8 mouse cellular contexts compared by ENCODE assay signal in the genomic region with DNA sequence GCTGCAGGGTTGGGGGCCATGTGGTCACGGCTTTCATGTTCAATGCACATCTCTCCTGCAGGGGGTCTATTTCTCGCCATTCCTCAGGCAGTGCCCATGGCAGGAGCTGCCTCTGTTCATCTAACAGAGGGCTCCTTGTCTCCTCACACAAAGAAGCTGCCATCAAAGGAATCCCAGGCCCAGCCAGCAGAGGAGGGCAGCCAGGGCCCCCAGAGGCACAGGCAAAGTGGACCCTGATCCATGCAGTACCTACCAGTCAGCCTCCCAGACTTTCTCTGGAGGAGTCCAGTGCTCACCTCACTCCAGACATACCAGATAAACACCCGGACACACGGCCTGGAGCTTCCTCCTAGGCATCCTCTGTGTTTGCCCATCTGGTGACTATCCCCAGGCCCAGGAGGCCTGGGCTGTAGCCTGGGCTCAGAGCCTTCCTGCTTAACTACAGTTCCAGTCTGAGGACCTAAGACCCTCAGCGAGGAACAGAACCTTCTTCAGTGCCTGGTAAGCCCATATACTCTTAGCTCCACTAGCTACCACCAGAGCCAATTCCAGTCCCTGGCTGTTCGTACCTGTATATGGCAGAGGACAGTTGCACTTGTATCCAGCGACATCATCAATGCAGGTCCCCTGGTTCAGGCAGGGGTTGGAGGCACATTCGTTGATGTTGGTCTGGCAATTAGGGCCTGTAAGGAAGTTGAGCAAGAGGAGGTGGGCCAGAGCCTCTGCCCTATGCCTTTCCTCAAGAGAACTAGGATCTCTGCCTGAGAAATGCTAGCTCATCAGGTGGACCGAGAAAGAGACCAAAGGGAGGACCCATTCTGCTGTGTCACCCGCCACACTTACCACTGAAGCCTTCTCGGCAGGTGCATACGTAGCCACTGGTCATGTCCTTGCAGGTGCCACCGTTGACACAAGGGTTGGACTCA. TPM values are rescaled to one million over a fixed set of nuclear protein-coding genes. Genes with fewer than 3 reads are reported as not detected.
DNase-seq lines count a peak whose midpoint lies in the region; ATAC-seq and TF ChIP-seq lines count a peak whose summit lies in the region.

No protein-coding gene starts in this region.

- peak; percentile 46 for TF ChIP-seq CTCF in midbrain, postnatal 0 days (IDR thresholded peaks at IDR 0.05)

- H3K9ac ChIP-seq in kidney, embryonic 16.5 days (replicated peaks; ENCODE audit: low read length), result no peak overlapping the region
- H3K9ac ChIP-seq in embryonic facial prominence, embryonic 11.5 days (replicated peaks; ENCODE audit: low read length), result 0 out of 2 replicates have a peak overlapping the region, but pooled peaks have one; percentile 9
- H3K9ac ChIP-seq in intestine, embryonic 16.5 days (ENCODE audit: low read depth, low read length), result no peak overlapping the region
- H3K9ac ChIP-seq in midbrain, postnatal 0 days (replicated peaks; ENCODE audit: low read length, poor library complexity, severe bottlenecking), result peak overlapping the region; percentile 24; the same call in 1 of the 2 replicates

- WGBS in kidney, embryonic 16.5 days, result 81% methylated on average over 13 of the region's 13 CpGs
- 73% methylated on average over 13 of the region's 13 CpGs for WGBS in embryonic facial prominence, embryonic 11.5 days
- WGBS in intestine, embryonic 16.5 days, result 72% methylated on average over 13 of the region's 13 CpGs
- WGBS in midbrain, postnatal 0 days, result 63% methylated on average over 13 of the region's 13 CpGs

- no peaks in the 10 kb centered on the region for H3K9me3 ChIP-seq in kidney, embryonic 16.5 days (ENCODE audit: low read length)
- H3K9me3 ChIP-seq in embryonic facial prominence, embryonic 11.5 days (replicated peaks; ENCODE audit: control insufficient read depth, low read length), result no peaks in the 10 kb centered on the region
- no peaks in the 10 kb centered on the region for H3K9me3 ChIP-seq in intestine, embryonic 16.5 days (ENCODE audit: control insufficient read depth, low read length)
- H3K9me3 ChIP-seq in midbrain, postnatal 0 days (ENCODE audit: low read length), result no peaks in the 10 kb centered on the region

- H3K27me3 ChIP-seq in kidney, embryonic 16.5 days (ENCODE audit: insufficient read depth, low read length), result no peaks in the 10 kb centered on the region
- H3K27me3 ChIP-seq in embryonic facial prominence, embryonic 11.5 days (ENCODE audit: control insufficient read depth, insufficient read depth, low read length), result no peaks in the 10 kb centered on the region
- no peaks in the 10 kb centered on the region for H3K27me3 ChIP-seq in intestine, embryonic 16.5 days (replicated peaks; ENCODE audit: control insufficient read depth, insufficient read depth, low read length)
- H3K27me3 ChIP-seq in midbrain, postnatal 0 days (ENCODE audit: insufficient read depth, low read length), result no peaks in the 10 kb centered on the region

- no peak overlapping the region for H3K4me2 ChIP-seq in kidney, embryonic 16.5 days (replicated peaks; ENCODE audit: low read depth, low read length)
- no peak overlapping the region for H3K4me2 ChIP-seq in embryonic facial prominence, embryonic 11.5 days (ENCODE audit: low read depth, low read length)
- H3K4me2 ChIP-seq in intestine, embryonic 16.5 days (ENCODE audit: low read depth, low read length), result no peak overlapping the region
- no peak overlapping the region for H3K4me2 ChIP-seq in midbrain, postnatal 0 days (ENCODE audit: low read depth, low read length, poor library complexity, severe bottlenecking)

- H3K36me3 ChIP-seq in kidney, embryonic 16.5 days (ENCODE audit: insufficient read depth, low read length), result peaks cover 99% of the 10 kb centered on the region
- peaks cover 19% of the 10 kb centered on the region for H3K36me3 ChIP-seq in embryonic facial prominence, embryonic 11.5 days (replicated peaks; ENCODE audit: control insufficient read depth, insufficient read depth, low read depth, low read length)
- peaks cover 46% of the 10 kb centered on the region for H3K36me3 ChIP-seq in intestine, embryonic 16.5 days (ENCODE audit: control insufficient read depth, insufficient read depth, low read length)
- H3K36me3 ChIP-seq in midbrain, postnatal 0 days (ENCODE audit: insufficient read depth, low read length), result peaks cover 9% of the 10 kb centered on the region

- no peak for DNase-seq in kidney, adult 18-20 months
- DNase-seq in embryonic facial prominence, embryonic 11.5 days (ENCODE audit: low spot score), result no peak
- peak; percentile 82 for DNase-seq in midbrain, postnatal 0 days (ENCODE audit: low spot score)
- DNase-seq in spleen, postnatal 14 days (ENCODE audit: low spot score in 2 of 2), result no peak
- DNase-seq in cerebellum, postnatal 25 days, result no peak
- no peak for DNase-seq in cerebellum, adult 11 months

- H3K4me1 ChIP-seq in kidney, embryonic 16.5 days (ENCODE audit: insufficient read depth, low read length), result peaks cover under 1% of the 10 kb centered on the region
- H3K4me1 ChIP-seq in embryonic facial prominence, embryonic 11.5 days (ENCODE audit: control insufficient read depth, insufficient read depth, low read length), result no peaks in the 10 kb centered on the region
- H3K4me1 ChIP-seq in intestine, embryonic 16.5 days (ENCODE audit: control insufficient read depth, insufficient read depth, low read length), result 0 out of 2 replicates have a peak, but pooled peaks cover 6% of the 10 kb centered on the region
- peaks cover 7% of the 10 kb centered on the region; the same call in 1 of the 2 replicates for H3K4me1 ChIP-seq in midbrain, postnatal 0 days (ENCODE audit: insufficient read depth, low read length)

- no peak for ATAC-seq in kidney, embryonic 16.5 days (ENCODE audit: low FRiP score, low TSS enrichment)
- ATAC-seq in embryonic facial prominence, embryonic 11.5 days (replicated peaks; ENCODE audit: insufficient number of reproducible peaks, low FRiP score, low TSS enrichment, low read depth), result no peak
- no peak; the same call in 1 of the 2 replicates for ATAC-seq in intestine, embryonic 16.5 days
- ATAC-seq in midbrain, postnatal 0 days (ENCODE audit: low FRiP score), result peak; percentile 57

- H3K27ac ChIP-seq in kidney, embryonic 16.5 days (ENCODE audit: low read length), result peak overlapping the region; percentile 78
- H3K27ac ChIP-seq in embryonic facial prominence, embryonic 11.5 days (replicated peaks; ENCODE audit: low read depth, low read length), result 0 out of 2 replicates have a peak overlapping the region, but pooled peaks have one; percentile 7
- H3K27ac ChIP-seq in intestine, embryonic 16.5 days (ENCODE audit: low read length), result peak overlapping the region; percentile 35
- H3K27ac ChIP-seq in midbrain, postnatal 0 days (ENCODE audit: low read depth, low read length), result peak overlapping the region; percentile 67

- H3K4me3 ChIP-seq in kidney, embryonic 16.5 days (ENCODE audit: low read length), result no peak overlapping the region
- no peak overlapping the region for H3K4me3 ChIP-seq in embryonic facial prominence, embryonic 11.5 days (ENCODE audit: low read depth, low read length)
- H3K4me3 ChIP-seq in intestine, embryonic 16.5 days (ENCODE audit: low read length), result no peak overlapping the region
- H3K4me3 ChIP-seq in midbrain, postnatal 0 days (ENCODE audit: low read depth, low read length), result no peak overlapping the region

RNA-seq across cellular contexts. Expression of gene Sec16a, which starts 30.8 kb away (rescaled TPM):
- 27.6 and 28.6 TPM in 2 replicates for polyA plus RNA-seq in kidney, embryonic 16.5 days (2015; fragmentation: Nextera tagmentation; extraction: Ambion mirVana)
- polyA plus RNA-seq in embryonic facial prominence, embryonic 11.5 days (2014; fragmentation: Nextera tagmentation; extraction: Ambion mirVana), result 30.4 and 33.3 TPM in 2 replicates
- 19.1 and 20.4 TPM in 2 replicates for polyA plus RNA-seq in intestine, embryonic 16.5 days (2015; fragmentation: Nextera tagmentation; extraction: Ambion mirVana)
- 63.3 and 76.7 TPM in 2 replicates for total RNA-seq in midbrain, postnatal 0 days (2014; rRNA removed)
- 9.9 and 12.6 TPM in 2 replicates for polyA plus RNA-seq in midbrain, postnatal 0 days (2015; fragmentation: Nextera tagmentation; extraction: Ambion mirVana)

RNA-seq across cellular contexts. Expression of gene Notch1, which starts 40.7 kb away (rescaled TPM):
- 23.7 and 27.0 TPM in 2 replicates for polyA plus RNA-seq in kidney, embryonic 16.5 days (2015; fragmentation: Nextera tagmentation; extraction: Ambion mirVana)
- polyA plus RNA-seq in embryonic facial prominence, embryonic 11.5 days (2014; fragmentation: Nextera tagmentation; extraction: Ambion mirVana), result 17.2 and 17.7 TPM in 2 replicates
- polyA plus RNA-seq in intestine, embryonic 16.5 days (2015; fragmentation: Nextera tagmentation; extraction: Ambion mirVana), result 7.4 and 8.4 TPM in 2 replicates
- total RNA-seq in midbrain, postnatal 0 days (2014; rRNA removed), result 48.9 and 65.8 TPM in 2 replicates
- polyA plus RNA-seq in midbrain, postnatal 0 days (2015; fragmentation: Nextera tagmentation; extraction: Ambion mirVana), result 6.8 and 7.6 TPM in 2 replicates

Comparison
In these comparisons a context has a peak if more than half of its experiments do, and no peak if none do; other contexts are left out.
1. H3K27ac ChIP-seq: peak in every context shown above with its lines; median percentile 78 in kidney, embryonic 16.5 days; 67 in midbrain, postnatal 0 days; 35 in intestine, embryonic 16.5 days; 7 in embryonic facial prominence, embryonic 11.5 days.
2. H3K9ac ChIP-seq: peak in embryonic facial prominence, embryonic 11.5 days (single experiment) and midbrain, postnatal 0 days (single experiment); none in kidney, embryonic 16.5 days (single experiment) and intestine, embryonic 16.5 days (single experiment).